Mouse (Mus musculus) forebrain, embryonic 11.5 days (tissue): ENCODE measurements around the gene Josd2. TPM values are rescaled to one million over a fixed set of nuclear protein-coding genes. Genes with fewer than 3 reads are reported as not detected.

ENCODE experiments used
- ATAC-seq: fragments of 200-750 bp; cut with Nextera tagmentation; replicated peaks from 2 replicates; pipeline ENCODE4 v1.8.0; 2017; ENCODE audit warnings: moderate TSS enrichment; ENCODE audit not compliant: low FRiP score
- DNase-seq: peaks from one replicate; pipeline ENCODE4 v3.0.0-alpha.2; 2017; ENCODE audit warnings: low spot score
- H3K27ac ChIP-seq: fragments of 300-500 bp; sonication (generic); 2 replicates; pipeline ENCODE4 v1.5.1; 2014; ENCODE audit warnings: low read depth, low read length
- H3K27me3 ChIP-seq: fragments of 300-500 bp; sonication (generic); 2 replicates; pipeline ENCODE4 v1.6.1; 2014; ENCODE audit warnings: mild to moderate bottlenecking, low read length, mixed read lengths; ENCODE audit not compliant: control insufficient read depth, insufficient read depth
- H3K36me3 ChIP-seq: fragments of 300-500 bp; sonication (generic); 2 replicates; pipeline ENCODE4 v1.6.1; 2014; ENCODE audit warnings: mild to moderate bottlenecking, low read length, moderate library complexity, mixed read lengths; ENCODE audit not compliant: control insufficient read depth, insufficient read depth
- H3K4me1 ChIP-seq: fragments of 300-500 bp; sonication (generic); replicated peaks from 2 replicates; pipeline ENCODE4 v1.6.1; 2014; ENCODE audit warnings: low read length, mixed read lengths; ENCODE audit not compliant: control insufficient read depth, insufficient read depth
- H3K4me2 ChIP-seq: fragments of 300-500 bp; sonication (generic); 2 replicates; pipeline ENCODE4 v1.6.1; 2014; ENCODE audit warnings: low read depth, mild to moderate bottlenecking, low read length, moderate library complexity, mixed read lengths; ENCODE audit not compliant: severe bottlenecking
- H3K4me3 ChIP-seq: fragments of 300-500 bp; sonication (generic); 2 replicates; pipeline ENCODE4 v1.5.1; 2014; ENCODE audit warnings: low read depth, low read length
- H3K9ac ChIP-seq: fragments of 300-500 bp; sonication (generic); 2 replicates; pipeline ENCODE4 v1.6.1; 2014; ENCODE audit warnings: low read length
- H3K9me3 ChIP-seq: fragments of 300-500 bp; sonication (generic); 2 replicates; pipeline ENCODE4 v1.6.1; 2016; ENCODE audit warnings: low read length, mixed read lengths; ENCODE audit not compliant: control insufficient read depth
- WGBS: fragments of 180-500 bp; shearing (Covaris S2); extraction: QIAGEN DNeasy Blood & Tissue Kit; methylation state at CpG from one replicate; pipeline ENCODE4 v1.1.7; 2014; 5-methylcytosine and 5-hydroxymethylcytosine counted together
- polyA plus RNA-seq: library from polyadenylated mRNA; unstranded; fragments of >200 nt; fragmentation: Nextera tagmentation; extraction: Ambion mirVana; gene quantifications from 2 replicates; pipeline ENCODE4 v1.2.1, GENCODE M21; 2014

The Josd2 gene
- polyA plus RNA-seq, 1 experiment from 2014 or later, result 60.9 TPM

- Histone ChIP-seq H3K4me1 (peaks cover 21% of the 10 kb centered on the region), H3K9me3 (no peaks in the 10 kb centered on the region), H3K27me3 (peaks cover 8% of the 10 kb centered on the region), H3K27ac (peak overlapping the region; percentile 90), H3K4me2 (peak overlapping the region; percentile 95), H3K4me3 (peak overlapping the region; percentile 54), H3K9ac (peak overlapping the region; percentile 97), H3K36me3 (peaks cover 12% of the 10 kb centered on the region; the same call in 1 of the 2 replicates)
- ATAC-seq (peak; percentile 70), DNase-seq (peak; percentile 78)
- WGBS, result 10% methylated on average over 20 of the region's 20 CpGs
Measured at GRCm38 (mm10) chr7:44443268-44444173, 24.3 kb upstream of the Josd2 start.

DNA sequence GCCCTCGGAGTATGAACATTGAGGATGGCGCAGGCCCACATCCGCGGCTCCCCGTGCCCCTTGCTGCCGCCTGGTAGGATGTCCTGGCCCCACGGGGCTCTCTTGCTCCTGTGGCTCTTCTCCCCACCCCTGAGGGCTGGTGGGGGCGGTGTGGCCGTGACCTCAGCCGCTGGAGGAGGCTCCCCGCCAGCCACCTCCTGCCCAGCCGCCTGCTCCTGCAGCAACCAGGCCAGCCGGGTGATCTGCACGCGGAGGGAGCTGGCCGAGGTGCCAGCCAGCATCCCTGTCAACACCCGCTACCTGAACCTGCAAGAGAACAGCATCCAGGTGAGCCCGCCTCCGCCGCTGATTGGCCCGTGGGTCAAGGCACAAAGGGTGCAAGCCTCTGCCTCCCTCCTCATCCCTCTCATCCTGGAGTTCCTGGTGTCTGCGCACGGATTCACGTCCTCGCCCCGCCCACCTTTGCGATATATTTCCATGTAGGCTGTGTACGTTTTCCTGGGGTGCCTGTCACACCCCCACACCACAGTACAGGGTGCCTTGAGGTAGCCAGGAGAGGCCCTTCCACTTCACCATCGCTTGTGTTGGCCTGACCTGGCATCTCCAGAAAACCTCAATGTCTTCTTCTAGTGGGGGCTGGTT is 22.8 kb upstream of the Josd2 start:
- Histone ChIP-seq H3K27me3 (peaks cover 8% of the 10 kb centered on the region), H3K9ac (no peak overlapping the region), H3K4me1 (peaks cover 21% of the 10 kb centered on the region), H3K4me3 (no peak overlapping the region), H3K36me3 (peaks cover 12% of the 10 kb centered on the region; the same call in 1 of the 2 replicates), H3K9me3 (no peaks in the 10 kb centered on the region), H3K27ac (no peak overlapping the region), H3K4me2 (peak overlapping the region; percentile 18; the same call in 1 of the 2 replicates)
- no peak for DNase-seq
- WGBS, result 39% methylated on average over 29 of the region's 29 CpGs
- ATAC-seq, result no peak

GRCm38 (mm10) chr7:44445528-44445923 is 22.3 kb upstream of the Josd2 start:
- peaks cover 21% of the 10 kb centered on the region for H3K4me1 ChIP-seq
- DNase-seq (no peak), ATAC-seq (no peak)
- H3K27me3 ChIP-seq, result peaks cover 8% of the 10 kb centered on the region
- no peak overlapping the region for H3K4me2 ChIP-seq
- peak overlapping the region; percentile 12; the same call in 1 of the 2 replicates for H3K9ac ChIP-seq
- 43% methylated on average over 7 of the region's 7 CpGs for WGBS
- no peak overlapping the region for H3K27ac ChIP-seq
- H3K4me3 ChIP-seq, result no peak overlapping the region
- peaks cover 12% of the 10 kb centered on the region; the same call in 1 of the 2 replicates for H3K36me3 ChIP-seq
- H3K9me3 ChIP-seq, result no peaks in the 10 kb centered on the region

GRCm38 (mm10) chr7:44446070-44446855 is 21.5 kb upstream of the Josd2 start:
- no peak overlapping the region for H3K9ac ChIP-seq
- 71% methylated on average over 12 of the region's 12 CpGs for WGBS
- peak; percentile 48 for DNase-seq
- H3K4me2 ChIP-seq, result no peak overlapping the region
- H3K4me1 ChIP-seq, result peaks cover 20% of the 10 kb centered on the region
- no peak overlapping the region for H3K4me3 ChIP-seq
- no peak for ATAC-seq
- H3K9me3 ChIP-seq, result no peaks in the 10 kb centered on the region
- H3K36me3 ChIP-seq, result peaks cover 12% of the 10 kb centered on the region; the same call in 1 of the 2 replicates
- no peak overlapping the region for H3K27ac ChIP-seq
- peaks cover 8% of the 10 kb centered on the region for H3K27me3 ChIP-seq

- WGBS, result 37% methylated on average over 3 of the region's 3 CpGs
- Histone ChIP-seq H3K4me3 (no peak overlapping the region), H3K27me3 (no peaks in the 10 kb centered on the region), H3K36me3 (peaks cover under 1% of the 10 kb centered on the region; the same call in 1 of the 2 replicates), H3K4me1 (no peaks in the 10 kb centered on the region), H3K9ac (no peak overlapping the region), H3K27ac (no peak overlapping the region), H3K9me3 (no peaks in the 10 kb centered on the region; the same call in 1 of the 2 replicates), H3K4me2 (no peak overlapping the region)
- no peak for ATAC-seq
- peak; percentile 45 for DNase-seq
Measured at GRCm38 (mm10) chr7:44453256-44453655, 14.5 kb upstream of the Josd2 start.

- Histone ChIP-seq H3K4me2 (no peak overlapping the region), H3K36me3 (peaks cover 4% of the 10 kb centered on the region; the same call in 1 of the 2 replicates), H3K27ac (no peak overlapping the region), H3K4me1 (no peaks in the 10 kb centered on the region), H3K4me3 (no peak overlapping the region), H3K9ac (no peak overlapping the region), H3K27me3 (peaks cover 2% of the 10 kb centered on the region; the same call in 1 of the 2 replicates), H3K9me3 (no peaks in the 10 kb centered on the region; the same call in 1 of the 2 replicates)
- WGBS, result 92% methylated on average over 1 of the region's 1 CpGs
- DNase-seq (peak; percentile 37), ATAC-seq (no peak)
Measured at GRCm38 (mm10) chr7:44456302-44456701, 11.5 kb upstream of the Josd2 start.

DNA sequence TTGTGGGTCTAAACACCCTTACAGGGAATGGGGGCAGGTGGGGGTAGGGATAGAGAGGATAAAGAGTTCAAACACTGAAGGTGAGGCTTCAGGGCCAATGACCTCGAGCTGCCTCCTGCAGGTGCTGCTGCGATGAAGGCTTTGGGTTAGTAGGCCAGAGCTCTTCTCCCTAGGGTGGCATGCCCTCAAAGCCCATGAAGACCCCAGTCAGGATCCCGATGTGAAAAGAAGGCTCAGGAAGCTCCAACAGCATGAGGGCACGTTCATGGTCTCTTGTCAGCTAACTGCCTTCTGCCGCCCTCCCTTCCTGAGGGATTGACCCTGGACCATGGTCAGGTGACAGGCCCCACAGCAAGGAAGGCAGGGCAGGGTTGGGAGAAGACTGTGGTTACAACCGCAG is 7.7 kb upstream of the Josd2 start:
- Histone ChIP-seq H3K9ac (no peak overlapping the region), H3K27ac (no peak overlapping the region), H3K4me2 (no peak overlapping the region), H3K9me3 (no peaks in the 10 kb centered on the region; the same call in 1 of the 2 replicates), H3K36me3 (peaks cover 10% of the 10 kb centered on the region), H3K4me1 (peaks cover 16% of the 10 kb centered on the region), H3K27me3 (peaks cover 10% of the 10 kb centered on the region), H3K4me3 (no peak overlapping the region)
- peak; percentile 45 for DNase-seq
- ATAC-seq, result no peak
- 81% methylated on average over 6 of the region's 6 CpGs for WGBS
